Mouse (Mus musculus): ENCODE measurements at regions not wholly inside any gene's neighbourhood (a gene's known extent, or its start where the extent isn't known, plus 50 kb on each side); places are given as distances from the start of the nearest gene placed in this dataset.
"Not testable (repeated sequence)": the region's sequence is repeated elsewhere in the genome, so short reads cannot be mapped to it uniquely, and the experiment has no call there.

DNA sequence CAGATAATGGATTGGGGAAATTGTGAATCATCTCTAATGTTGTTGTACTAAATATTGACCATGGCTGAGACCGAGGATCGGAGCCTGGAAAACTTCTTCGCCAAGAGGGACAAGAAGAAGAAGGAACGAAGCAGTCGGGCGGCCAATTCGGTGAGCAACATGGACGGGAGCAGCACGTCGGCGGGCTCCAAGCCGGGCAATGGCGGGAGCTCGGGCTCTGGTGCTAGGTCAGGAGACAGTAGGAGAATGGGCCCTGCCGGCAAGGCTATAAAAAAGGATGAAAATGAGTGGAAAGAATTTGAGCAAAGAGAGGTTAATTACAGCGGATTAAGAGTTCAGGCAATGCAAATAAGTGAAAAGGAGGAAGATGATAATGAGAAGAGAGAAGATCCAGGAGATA, 55.0 kb upstream of the Zfp990 start:
- intact Hi-C loops (cut with DNase I): not testable (repeated sequence)

DNA sequence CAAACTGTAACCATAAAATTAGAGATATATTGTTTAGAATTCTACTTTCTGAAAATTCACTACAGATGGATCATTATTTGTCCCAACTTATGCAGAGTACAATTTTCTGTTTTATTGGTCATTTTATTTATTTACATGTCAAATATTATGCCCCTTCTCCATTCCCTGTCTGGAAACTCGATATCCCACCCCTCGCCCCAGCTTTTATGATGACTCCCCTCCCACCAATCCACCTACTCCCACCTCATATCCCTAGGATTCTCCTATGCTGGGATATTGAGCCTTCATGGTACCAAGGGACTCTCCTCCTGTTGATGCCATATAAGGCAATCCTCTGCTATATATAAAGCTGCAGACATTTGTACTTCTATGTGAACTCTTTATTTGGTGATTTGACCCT, 62.0 kb upstream of the Zfp990 start:
- intact Hi-C loops (cut with DNase I): no loop called here

DNA sequence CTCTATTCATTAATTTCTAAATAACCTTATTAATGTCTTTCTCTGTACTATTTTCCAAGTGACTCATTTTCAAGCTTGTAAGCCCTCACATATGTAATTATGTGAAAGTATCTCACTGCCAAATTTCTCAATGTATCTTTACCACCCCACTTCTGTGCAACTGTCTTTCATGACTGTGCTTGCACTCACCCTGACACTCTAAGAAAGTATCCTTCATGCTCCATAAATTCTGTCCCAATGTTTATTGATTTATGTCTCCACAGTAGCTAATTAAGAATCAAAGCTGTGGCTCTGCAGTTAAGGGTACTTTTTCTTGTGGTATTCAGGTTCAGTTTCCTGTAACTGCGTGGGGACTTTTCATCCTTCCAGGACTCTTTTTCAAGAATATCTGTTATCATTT, 73.8 kb upstream of the Zfp990 start:
- intact Hi-C loops (cut with DNase I): loop anchor here (1.0 to 5.0 kb wide), 2 partner anchors 8 to 1491 kb away; no protein-coding TSS in a partner anchor

DNA sequence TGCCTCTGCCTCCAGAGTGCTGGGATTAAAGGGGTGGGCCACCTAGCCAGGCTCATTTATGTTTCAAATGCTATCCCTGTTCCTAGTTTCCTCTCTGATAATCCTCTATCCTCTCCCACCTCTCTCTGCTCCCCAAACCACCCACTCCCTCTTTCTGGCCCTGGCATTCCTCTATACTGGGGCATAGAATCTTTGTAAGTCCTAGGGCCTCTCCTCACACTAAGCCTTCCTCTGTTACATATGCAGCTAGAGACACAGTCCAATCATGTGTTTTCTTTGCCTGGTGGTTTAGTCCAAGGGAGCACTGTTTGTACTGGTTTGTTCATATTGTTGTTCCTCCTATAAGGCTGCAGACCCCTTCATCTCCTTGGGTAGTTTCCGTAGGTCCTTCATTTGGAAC, 76.0 kb upstream of the Zfp990 start:
- intact Hi-C loops (cut with DNase I): no loop called here

DNA sequence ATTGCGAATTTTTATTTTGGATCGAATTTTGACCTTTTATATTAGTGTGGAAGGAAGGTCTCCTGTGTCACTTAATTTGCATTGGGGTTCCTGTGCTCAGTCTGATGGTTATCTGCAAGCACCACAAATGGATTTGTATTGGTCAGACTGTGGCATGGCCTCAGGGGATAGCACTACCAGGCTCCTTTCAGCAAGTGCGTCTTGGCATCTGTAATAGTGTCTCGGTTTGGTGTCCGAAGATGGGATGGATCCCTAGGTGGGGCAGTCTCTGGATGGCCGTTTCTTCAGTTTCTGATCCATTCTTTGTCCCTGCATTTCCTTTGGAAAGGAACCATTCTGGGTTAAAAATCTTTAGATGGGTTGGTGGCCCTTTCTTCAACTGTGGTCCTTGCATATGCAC, 76.5 kb upstream of the Zfp990 start:
- intact Hi-C loops (cut with DNase I): no loop called here

DNA sequence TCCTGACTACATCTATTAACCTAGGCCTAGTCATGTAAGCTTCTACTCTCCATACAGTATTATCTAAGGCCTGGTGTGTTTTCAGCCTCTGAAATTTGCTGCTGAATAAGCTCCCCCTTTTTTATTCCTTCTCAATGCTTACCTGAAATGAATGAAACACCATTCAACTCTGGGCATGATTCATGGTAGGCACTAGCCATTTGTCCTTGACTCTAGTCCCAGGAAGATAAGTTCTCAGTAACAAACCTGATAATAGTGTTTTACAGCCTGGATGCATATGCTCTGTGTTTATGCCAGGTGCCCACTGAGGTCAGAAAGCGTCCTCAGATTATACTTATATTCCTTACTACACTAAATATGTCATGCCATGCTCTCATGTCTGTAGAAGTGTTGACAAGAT, 77.3 kb upstream of the Zfp990 start:
- intact Hi-C loops (cut with DNase I): loop anchor here (1.0 to 2.0 kb wide), 2 partner anchors 25 to 150 kb away; no protein-coding TSS in a partner anchor

DNA sequence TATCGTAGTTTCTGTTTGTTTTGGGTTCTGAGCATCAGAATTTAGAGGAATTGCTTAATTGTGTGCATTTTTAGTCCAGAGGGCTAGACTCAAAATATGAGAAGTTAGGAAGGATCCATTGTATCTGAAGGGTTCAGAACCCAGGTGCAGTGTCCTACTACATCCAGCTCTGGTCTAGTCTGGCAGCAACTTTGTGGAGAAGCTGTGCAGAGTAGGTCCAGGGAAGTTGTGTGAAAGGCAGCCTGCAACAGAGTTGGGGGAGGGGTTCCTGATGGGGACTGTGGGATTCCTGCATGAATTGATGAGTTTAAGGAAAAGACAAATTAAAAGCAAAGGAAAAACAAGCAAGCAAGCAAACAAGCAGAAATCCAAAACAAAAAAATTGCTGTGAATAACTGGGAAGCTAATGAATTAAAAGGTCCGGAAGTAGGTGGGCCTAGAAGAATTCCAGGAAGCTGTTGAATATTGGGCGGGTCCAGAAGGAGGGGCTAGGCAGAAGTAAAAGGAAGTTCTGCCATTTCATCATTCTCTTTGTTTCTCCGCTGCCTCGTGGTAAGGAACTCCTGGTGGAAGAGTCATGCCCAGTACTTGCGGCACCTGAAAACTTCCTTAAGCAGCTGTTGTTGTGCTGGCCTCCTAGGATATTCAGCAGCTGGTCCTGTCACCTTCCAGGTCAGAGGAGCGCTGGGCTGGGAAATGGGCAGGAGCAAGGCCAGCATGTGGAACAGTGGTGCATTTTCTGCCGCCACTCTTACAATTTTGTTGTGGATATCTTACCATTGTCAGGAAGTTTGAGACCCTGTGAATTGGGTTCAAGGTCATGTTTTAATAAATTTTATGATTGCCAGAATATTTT, 78.4 kb upstream of the Zfp990 start:
- intact Hi-C loops (cut with DNase I): loop anchor here (2.0 kb wide), 1 partner anchor 151 kb away; no protein-coding TSS in a partner anchor

DNA sequence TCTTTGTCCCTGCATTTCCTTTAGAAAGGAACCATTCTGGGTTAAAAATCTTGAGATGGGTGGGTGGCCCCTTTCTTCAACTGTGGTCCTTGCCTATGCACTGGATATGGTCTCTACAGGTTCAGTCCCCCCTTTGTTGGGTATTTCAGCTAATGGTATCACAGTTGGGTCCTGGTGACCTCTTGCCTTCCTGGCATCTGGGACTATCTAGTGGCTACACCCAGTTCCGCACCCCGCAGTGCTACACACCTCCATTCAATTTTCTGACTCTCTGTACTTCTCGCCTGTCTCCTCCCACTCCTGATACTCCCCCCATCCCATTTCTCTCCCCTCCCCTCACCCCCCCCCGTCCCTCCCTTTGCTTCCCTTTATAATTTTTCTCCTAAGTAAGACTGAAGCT, 92.7 kb upstream of the Zfp990 start:
- intact Hi-C loops (cut with DNase I): not testable (repeated sequence)

DNA sequence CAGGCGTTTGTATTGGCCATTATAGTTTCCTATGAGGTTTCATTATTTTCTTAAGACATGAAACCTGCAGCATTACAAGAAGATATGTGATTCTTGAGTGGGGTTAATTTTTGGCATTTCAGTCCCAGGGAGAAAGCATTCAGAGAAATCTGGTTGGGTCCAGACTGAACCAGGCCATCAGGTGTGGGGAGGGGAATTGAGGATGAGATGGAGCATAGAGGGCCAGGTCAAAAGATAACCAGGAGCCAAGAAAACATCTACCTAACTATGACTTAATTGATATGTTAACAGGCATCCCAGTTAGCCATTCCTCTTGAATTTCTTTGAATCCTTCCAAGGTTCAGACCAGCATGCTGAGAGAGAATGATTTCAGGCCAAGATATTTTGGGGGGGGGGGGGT, 96.2 kb upstream of the Tnfrsf8 start:
- intact Hi-C loops (cut with DNase I): no loop called here

DNA sequence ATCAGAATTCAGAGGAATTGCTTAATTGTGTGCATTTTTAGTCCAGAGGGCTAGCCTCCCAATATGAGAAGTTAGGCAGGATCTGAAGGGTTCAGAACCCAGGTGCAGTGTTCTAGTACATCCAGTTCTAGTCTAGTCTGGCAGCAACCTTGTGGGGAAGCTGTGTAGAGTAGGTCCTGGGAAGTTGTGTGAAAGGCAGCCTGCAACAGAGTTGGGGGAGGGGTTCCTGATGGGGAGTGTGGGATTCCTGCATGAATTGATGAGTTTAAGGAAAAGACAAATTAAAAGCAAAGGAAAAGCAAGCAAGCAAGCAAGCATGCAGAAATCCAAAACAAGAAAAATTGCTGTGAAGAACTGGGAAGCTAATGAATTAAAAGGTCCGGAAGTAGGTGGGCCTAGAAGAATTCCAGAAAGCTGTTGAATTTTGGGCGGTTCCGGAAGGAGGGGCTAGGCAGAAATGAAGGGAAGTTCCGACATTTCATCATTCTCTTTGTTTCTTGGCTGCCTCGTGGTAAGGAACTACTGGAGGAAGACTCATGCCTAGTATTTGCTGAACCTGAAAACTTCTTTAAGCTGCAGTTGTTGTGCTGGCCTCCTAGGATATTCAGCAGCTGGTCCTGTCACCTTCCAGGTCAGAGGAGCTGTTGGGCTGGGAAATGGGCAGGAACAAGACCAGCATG, 95.0 kb upstream of the Tnfrsf8 start:
- intact Hi-C loops (cut with DNase I): no loop called here

DNA sequence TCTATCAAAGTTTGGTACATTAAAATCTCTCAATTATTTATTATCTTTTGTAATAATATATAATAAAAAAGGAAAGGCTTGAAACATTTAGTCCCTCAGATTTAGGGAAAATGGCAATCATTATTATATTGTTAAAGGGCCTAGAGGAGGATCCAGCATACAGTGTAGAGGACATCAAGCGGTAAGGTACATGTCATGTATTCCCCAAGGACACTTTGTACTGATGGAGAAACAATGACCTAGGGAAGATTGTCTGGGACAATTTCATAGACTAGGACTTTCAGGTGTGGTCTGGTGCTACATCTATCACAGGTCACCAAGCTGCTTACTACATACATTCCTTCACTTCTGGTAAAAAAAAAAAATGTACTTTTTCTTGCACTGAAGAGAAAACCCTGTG, 91.1 kb upstream of the Tnfrsf8 start:
- intact Hi-C loops (cut with DNase I): not testable (repeated sequence)

DNA sequence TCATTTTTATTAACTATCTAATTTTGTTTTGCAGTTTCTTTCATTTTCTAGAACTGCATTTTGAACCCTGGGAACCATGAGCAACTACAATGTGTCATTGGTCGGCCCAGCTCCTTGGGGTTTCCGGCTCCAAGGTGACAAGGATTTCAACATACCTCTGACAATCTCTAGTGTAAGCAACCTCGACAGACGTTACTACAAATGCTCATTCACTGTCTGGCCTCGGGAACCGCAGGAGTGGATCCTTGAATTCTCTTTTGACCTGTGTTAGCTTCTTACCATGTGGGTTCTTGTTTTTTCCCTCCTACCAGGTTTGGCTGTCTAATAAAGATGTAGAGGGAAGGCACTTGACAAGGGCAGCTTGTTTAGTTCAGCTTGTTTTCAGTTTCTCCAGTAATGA, 89.3 kb upstream of the Tnfrsf8 start:
- intact Hi-C loops (cut with DNase I): loop anchor here (2.0 kb wide), 1 partner anchor 175 kb away; no protein-coding TSS in a partner anchor

DNA sequence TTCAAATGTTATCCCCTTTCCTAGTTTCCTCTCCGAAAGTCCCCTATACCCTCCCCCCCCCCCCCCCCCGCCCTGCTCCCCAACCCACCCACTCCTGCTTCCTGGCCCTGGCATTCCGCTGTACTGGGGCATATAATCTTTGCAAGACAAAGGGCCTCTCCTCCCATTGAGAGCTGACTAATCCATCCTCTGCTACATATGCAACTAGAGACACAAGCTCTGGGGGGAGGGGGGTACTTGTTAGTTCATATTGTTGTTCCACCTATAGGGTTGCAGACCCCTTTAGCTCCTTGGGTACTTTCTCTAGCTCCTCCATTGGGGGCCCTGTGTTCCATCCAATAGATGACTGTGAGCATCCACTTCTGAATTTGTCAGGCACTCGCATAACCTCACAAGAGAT, 63.9 kb upstream of the Tnfrsf8 start:
- intact Hi-C loops (cut with DNase I): not testable (repeated sequence)

DNA sequence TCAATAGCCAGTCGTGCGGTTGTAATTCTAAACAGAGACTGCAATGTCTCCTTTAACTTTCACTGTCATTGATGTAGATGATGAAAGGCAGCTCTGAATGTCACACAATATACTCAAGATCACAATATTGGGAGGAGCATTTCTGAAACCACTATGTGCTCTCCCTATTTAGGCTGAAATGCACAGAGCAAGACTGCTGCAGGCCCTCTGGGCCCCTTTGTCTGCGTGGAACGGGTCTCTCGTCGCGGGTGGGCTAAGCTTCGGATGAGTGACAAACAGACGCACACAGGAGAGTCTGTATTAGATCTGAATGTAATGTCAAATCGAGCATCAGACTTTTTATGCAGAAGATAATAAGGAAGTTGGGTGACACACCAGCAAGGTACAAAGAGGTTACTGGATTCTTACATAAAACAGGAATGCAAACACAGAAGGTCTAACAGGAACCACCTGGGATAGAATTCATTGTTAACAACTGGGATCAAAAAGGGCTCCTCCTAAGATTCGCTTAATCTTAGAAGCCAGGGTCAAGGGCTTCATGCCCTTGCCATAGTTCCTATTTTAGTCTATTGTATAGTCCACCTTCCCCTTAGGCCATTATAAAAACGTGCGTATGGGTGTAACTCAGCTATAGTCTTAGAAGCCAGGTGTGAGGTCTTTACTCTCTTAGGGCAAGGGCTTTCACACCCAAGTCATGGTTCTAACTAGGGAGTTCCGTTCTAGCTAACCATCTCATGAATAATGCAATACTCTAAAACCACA, 62.5 kb upstream of the Tnfrsf8 start:
- intact Hi-C loops (cut with DNase I): not testable (repeated sequence)

DNA sequence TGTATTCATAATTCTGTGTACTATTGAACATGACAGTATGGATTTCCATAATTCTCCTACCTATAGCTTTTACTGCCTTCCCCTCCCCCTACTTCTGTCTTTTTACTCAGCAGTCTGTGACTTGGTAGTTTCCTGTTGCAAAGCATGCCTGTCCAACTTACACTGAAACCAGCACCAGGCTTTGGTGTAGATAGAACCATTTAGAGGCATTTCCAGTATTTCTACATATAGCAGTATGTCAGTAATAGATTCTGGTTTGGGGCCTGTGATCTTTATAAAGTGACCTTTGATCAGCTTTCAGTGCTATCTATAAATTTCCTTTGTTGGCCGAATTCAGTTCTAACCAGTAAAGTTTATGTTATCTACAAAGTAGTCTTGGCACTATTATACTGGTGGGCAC, 54.8 kb upstream of the Tnfrsf8 start:
- intact Hi-C loops (cut with DNase I): no loop called here

DNA sequence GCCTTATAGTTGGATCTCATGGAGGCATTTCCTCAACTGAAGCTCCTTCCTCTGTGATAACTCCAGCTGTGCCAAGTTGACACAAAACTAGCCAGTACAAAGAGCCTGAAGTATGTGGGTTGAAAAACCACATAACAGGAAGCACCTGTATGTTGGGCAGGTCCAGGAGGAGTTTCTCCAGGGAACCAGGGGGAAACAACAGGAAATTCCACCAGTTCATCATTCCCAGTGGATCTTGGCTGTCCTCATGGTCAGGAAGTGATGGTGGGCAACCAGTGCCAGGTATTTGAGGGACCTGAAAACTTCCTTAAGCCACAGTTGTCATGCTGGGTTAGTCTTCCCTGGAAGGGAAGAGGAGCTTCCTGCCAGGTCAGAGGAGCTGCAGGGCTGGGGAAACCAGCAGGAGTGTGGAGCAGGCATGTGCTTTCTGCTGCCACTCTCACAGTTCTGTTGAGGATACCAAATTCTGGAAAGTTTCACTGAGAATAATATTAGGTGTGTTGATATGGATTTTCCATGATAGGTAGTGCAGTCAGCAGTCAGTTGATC, 52.4 kb upstream of the Tnfrsf8 start:
- intact Hi-C loops (cut with DNase I): no loop called here

DNA sequence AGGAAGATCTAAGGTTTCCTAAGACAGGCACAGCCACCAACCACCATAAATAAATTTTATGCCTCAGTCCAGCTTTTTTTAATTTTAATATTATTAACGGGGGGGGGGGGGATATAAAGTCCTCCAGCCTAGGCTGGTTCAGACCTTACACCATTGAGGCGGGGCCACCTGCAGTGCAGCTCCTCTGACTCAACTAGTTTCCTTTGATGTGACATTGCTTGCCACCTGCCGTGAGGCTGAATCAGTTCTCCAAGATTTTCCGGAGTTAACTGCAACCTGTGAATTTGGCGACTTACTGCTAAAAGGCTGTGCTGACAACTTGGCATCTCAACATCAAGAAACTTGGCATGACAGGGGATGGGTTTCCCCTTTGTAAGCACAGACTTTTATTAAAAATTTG, 51.3 kb upstream of the Tnfrsf8 start:
- intact Hi-C loops (cut with DNase I): no loop called here

DNA sequence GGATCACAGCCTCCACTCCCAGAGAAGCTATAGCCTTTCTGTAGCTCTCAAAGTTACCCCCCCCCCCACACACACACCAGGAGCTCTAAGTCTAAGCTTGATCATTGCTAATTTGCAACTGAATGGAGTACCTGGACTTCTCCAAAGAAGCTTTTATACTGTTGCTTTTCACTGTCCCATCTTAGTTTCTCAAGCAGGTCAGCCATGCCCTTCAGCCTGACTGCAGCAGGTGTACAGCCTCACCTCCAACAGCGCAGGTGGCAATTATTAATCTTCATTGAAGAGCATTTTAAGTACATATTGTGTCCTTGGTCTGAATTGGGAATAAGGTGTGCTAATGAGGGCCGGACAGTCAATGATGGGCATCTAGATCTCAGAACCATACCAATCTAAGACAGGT, 50.8 kb upstream of the Tnfrsf8 start:
- intact Hi-C loops (cut with DNase I): not testable (repeated sequence)

Measured in adrenal gland (tissue).